Comparison of ENCODE assay signal across 8 mouse cellular contexts in genomic region chr7:3606798-3607197, GRCm38 (mm10). TPM values are rescaled to one million over a fixed set of nuclear protein-coding genes. Genes with fewer than 3 reads are reported as not detected.
A peak's percentile ranks its signal among the peaks of the same experiment; 100 is the strongest.
DNase-seq lines count a peak whose midpoint lies in the region; TF ChIP-seq lines count a peak whose summit lies in the region.

No protein-coding gene starts in this region.

- TF ChIP-seq CTCF in left cerebral cortex, adult 2 months (IDR thresholded peaks at IDR 0.05): peak; percentile 52

- intact Hi-C loops in left cerebral cortex, adult 2 months (cut with DNase I): no loop called here
- intact Hi-C loops in left cerebral cortex, postnatal 14 days (cut with DNase I): no loop called here

- H3K27ac ChIP-seq in left cerebral cortex, adult 2 months: no peak overlapping the region

- no peak overlapping the region for H3K4me3 ChIP-seq in left cerebral cortex, adult 2 months

- DNase-seq in left cerebral cortex, adult 2 months (ENCODE audit: extremely low spot score in 1 of 2, low spot score in 2 of 2): no peak
- DNase-seq in left cerebral cortex, postnatal 14 days (ENCODE audit: low spot score in 2 of 2): no peak
- DNase-seq in R1 (ENCODE audit: low read depth, low spot score): peak; percentile 95
- peak; percentile 69 for DNase-seq in kidney, adult 9 months
- peak; percentile 51 for DNase-seq in retina, postnatal 1 day
- DNase-seq in right cerebral cortex, postnatal 36 days (ENCODE audit: low spot score in 2 of 2): no peak
- no peak for DNase-seq in layer of hippocampus, postnatal 36 days
- DNase-seq in adrenal gland, adult 8-10 months: no peak

RNA-seq across cellular contexts. Expression of gene Oscar, which starts 9.2 kb away (rescaled TPM):
- 1 to 10 TPM in 1 of 2 experiments, under 1 TPM in 1; 0.93 to 1.4 TPM for total RNA-seq in left cerebral cortex, adult 2 months (2021)
- 1 to 10 TPM; 1.2 to 1.8 TPM for total RNA-seq in left cerebral cortex, postnatal 14 days (2021)
- 1 to 10 TPM in 1 of 2 experiments, under 1 TPM in 1; 0.80 to 1.4 TPM for total RNA-seq in layer of hippocampus, postnatal 36 days (2021)
- under 1 TPM in 2 of 4 experiments, not detected in 2; 0.17 to 0.21 TPM for total RNA-seq in adrenal gland, adult 8-10 months (2022)

RNA-seq across cellular contexts. Expression of gene Ndufa3, which starts 10.4 kb away (rescaled TPM):
- total RNA-seq in left cerebral cortex, adult 2 months (2021): 100 to 1,000 TPM; 490 to 497 TPM
- 100 to 1,000 TPM; 546 to 598 TPM for total RNA-seq in left cerebral cortex, postnatal 14 days (2021)
- 100 to 1,000 TPM; 577 to 589 TPM for total RNA-seq in layer of hippocampus, postnatal 36 days (2021)
- 100 to 1,000 TPM; 561 to 701 (median 624) TPM for total RNA-seq in adrenal gland, adult 8-10 months (2022)

RNA-seq across cellular contexts. Expression of gene Tfpt, which starts 22.9 kb away (rescaled TPM):
- 10 to 100 TPM; 34.7 to 41.0 TPM for total RNA-seq in left cerebral cortex, adult 2 months (2021)
- 10 to 100 TPM; 37.0 to 43.8 TPM for total RNA-seq in left cerebral cortex, postnatal 14 days (2021)
- total RNA-seq in layer of hippocampus, postnatal 36 days (2021): 10 to 100 TPM; 32.0 to 49.6 TPM
- total RNA-seq in adrenal gland, adult 8-10 months (2022): 10 to 100 TPM; 23.1 to 31.3 (median 24.9) TPM

RNA-seq across cellular contexts. Expression of gene Prpf31, which starts 23.0 kb away (rescaled TPM):
- total RNA-seq in left cerebral cortex, adult 2 months (2021): 10 to 100 TPM; 47.1 to 56.9 TPM
- total RNA-seq in left cerebral cortex, postnatal 14 days (2021): 10 to 100 TPM; 50.9 to 51.1 TPM
- 10 to 100 TPM; 52.9 to 56.3 TPM for total RNA-seq in layer of hippocampus, postnatal 36 days (2021)
- total RNA-seq in adrenal gland, adult 8-10 months (2022): 10 to 100 TPM; 38.9 to 57.0 (median 49.1) TPM

RNA-seq across cellular contexts. Expression of gene Cnot3, which starts 38.3 kb away (rescaled TPM):
- total RNA-seq in left cerebral cortex, adult 2 months (2021): 10 to 100 TPM; 52.4 to 54.3 TPM
- total RNA-seq in left cerebral cortex, postnatal 14 days (2021): 10 to 100 TPM; 49.7 to 55.9 TPM
- 10 to 100 TPM; 62.1 to 74.5 TPM for total RNA-seq in layer of hippocampus, postnatal 36 days (2021)
- 10 to 100 TPM; 48.3 to 83.2 (median 60.9) TPM for total RNA-seq in adrenal gland, adult 8-10 months (2022)

Comparison
In these comparisons a context has a peak if more than half of its experiments do, and no peak if none do; other contexts are left out.
1. DNase-seq: peak in R1 (single experiment), kidney, adult 9 months (single experiment) and retina, postnatal 1 day (single experiment); none in left cerebral cortex, adult 2 months (0 of 2), left cerebral cortex, postnatal 14 days (0 of 2), right cerebral cortex, postnatal 36 days (0 of 2), layer of hippocampus, postnatal 36 days (0 of 2) and adrenal gland, adult 8-10 months (single experiment).